Mouse (Mus musculus) natural killer cell, adult 2 months (primary cell): ENCODE measurements around the gene Fgf15.
"Not testable (repeated sequence)": the region's sequence is repeated elsewhere in the genome, so short reads cannot be mapped to it uniquely, and the experiment has no call there.

Source experiments
- DNase-seq, 2 experiments: peaks; one replicate each; pipeline ENCODE4 v3.0.0; 2022; ENCODE audit warnings: low spot score in 2 of 2

The Fgf15 gene

DNA sequence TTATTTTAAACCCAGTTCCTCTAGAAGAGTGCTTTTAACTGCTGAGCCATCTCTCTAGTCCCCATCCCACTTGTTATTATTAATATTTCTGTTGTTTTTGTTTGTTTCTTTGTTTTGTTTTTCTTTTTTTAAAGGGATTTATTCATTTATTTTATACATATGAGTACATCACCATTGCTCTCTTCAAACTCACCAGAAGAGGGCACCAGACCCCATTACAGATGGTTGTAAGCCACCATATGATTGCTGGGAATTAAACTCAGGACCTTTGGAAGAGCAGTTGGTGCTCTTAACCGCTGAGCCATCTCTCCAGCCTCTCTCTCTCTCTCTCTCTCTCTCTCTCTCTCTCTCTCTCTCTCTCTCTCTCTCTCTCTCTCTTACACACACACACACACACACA lies 5.7 kb upstream of the Fgf15 start:
- not testable (repeated sequence) for DNase-seq

DNA sequence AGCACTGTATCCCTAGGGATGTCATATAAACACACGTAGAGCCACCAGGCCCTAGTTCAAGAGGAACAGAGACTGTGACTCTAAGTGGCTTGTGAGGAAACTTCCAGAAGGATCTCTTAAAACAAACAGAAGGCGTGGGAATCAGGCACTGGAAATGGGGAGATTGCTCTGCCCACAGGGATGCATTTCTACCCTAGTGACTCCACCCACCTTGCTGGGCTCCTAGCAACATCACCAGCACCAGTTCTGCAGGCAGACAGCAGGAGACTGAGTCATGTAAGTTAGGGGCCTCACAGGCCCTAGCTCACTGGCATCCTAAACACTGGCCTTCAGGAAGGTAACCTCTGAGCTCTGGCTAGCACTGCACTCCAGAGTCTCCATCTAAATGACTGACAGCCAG lies 4.5 kb upstream of the Fgf15 start:
- DNase-seq = no peak

DNA sequence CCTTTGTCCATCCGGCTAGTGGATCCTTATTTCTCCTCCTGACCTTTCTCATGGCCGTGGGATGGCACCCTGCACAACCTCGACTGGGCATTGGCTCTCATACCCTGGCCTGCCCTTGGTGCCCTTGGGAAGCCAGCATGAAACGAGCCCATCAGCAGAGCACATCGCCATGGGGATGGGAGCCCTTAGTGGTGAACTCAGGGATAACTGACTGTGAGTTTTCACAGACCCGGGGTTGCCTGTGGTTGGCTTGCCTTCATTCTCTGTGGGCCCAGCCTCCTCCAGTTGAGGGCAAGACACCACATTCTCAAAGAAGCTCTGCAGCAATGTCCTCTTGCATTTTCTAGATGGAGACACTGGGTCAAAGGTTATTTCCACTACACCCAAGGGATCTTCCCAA lies 4.0 kb upstream of the Fgf15 start:
- DNase-seq = no peak

DNA sequence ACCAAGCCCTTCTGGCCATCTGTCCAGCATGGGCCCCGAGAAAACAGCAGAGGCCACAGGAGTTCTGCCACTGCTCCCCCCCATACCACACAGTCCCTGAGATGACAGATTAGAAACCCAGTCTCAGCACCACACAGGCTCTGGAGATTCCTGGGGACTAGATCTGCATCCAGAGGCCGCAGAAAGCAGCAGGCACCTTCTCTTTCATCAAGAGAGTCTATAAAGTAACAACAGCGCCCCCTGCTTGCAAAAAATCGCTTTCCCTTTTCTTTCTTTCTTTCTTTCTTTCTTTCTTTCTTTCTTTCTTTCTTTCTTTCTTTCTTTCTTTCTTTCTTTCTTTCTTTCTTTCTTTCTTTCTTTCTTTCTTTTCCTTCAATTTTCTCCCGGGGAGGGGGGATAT lies 2.1 kb upstream of the Fgf15 start:
- no peak for DNase-seq

DNA sequence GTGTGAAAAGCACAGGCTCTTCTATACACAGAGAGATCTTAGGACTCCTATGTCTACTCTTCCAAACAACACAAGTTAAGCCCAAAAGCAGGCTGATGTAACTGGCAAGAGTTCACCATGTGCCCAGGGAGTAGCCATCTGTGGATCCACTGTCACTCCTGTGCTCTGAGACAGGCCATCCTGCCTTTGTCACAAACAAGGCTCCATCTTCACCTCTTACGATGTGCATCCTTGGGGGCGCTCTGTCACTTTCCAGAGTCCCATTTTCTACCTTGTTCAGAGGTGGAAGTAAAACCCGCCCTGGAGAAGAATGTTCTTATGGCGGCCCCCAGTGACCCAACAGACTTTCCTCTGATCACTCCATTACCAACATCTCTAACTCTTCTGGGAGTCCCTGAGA lies 1.6 kb upstream of the Fgf15 start:
- DNase-seq = no peak

DNA sequence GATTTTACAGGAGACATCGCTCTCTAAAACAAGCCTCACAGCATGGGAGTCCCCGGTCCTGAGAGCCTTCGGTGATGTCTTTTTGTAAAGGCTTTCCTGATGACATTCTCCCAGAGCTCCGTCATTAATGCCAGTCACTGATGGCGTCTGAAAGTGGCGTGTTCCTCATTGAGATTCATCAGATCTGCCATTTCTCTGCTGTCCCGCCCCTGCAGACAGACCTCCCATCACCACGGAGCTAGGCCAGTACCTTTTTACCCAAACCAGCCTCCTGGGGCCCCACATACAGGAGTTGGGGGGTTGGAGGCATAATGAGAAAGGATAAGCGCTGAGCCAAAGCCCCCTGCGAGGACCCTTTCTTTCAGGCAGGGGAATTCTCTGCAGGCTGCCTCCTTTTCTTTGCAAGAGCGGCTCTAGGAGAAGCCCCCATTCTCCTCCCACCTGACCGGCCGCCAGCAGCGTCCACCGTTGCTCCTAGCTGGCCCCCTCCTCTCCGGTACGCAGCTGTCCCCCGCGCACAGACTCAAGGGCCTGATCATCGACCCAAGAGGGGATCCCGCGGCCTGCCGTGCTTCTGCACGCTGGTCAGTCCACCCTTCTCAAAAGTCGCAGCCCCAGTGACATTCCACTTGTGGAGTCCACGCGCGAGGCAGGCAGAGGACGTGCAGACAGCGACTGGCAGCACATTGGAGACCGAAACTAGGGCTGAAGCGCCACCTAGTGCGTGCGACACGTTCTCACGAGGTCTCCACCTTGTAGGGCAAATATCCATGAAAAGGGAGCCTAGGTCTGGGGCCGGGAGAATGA lies 823 bp upstream of the Fgf15 start:
- DNase-seq = peak; percentile 25 to 51

DNA sequence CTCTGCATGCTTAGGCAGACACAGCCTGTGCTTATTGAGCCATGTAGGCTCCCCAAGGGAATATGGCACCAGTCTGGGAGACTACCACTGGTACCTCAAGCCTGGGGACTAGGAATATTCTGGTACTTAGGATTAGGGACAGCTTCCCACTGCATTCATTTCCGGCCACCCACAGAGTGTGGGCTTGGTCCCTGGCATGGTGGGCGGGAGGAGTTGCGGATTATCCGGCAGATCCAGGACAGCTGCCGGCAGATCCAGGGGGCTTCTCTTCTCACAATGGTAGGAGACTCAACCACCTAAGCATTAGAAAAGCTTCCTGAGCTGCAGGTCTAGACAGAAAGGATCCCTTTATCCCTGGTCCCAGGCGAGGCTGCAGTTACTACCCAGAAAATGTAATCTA lies 2.2 kb downstream of the Fgf15 start:
- no peak for DNase-seq

DNA sequence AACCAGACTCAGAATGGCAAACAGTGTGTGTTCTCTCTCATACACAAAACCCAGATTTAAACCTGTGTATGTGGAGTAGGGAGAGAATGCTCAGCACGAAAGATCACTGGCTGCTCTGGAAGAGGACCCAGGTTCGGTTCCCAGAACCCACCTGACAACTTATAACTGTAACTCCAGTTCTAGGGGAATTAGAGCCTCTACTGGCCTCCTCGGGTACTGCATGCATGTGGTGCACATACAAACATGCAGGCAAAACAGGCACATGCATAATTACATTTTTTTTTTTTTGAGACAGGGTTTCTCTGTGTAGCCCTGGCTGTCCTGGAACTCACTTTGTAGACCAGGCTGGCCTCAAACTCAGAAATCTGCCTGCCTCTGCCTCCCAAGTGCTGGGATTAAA lies 9.2 kb downstream of the Fgf15 start:
- DNase-seq = not testable (repeated sequence)

- DNase-seq = peak; percentile 26 to 58
These were observed 10.5 kb downstream of the Fgf15 start for GRCm38 (mm10) chr7:144906708-144907397.

- DNase-seq = no peak
These were observed 11.5 kb downstream of the Fgf15 start for GRCm38 (mm10) chr7:144907793-144908192.

DNA sequence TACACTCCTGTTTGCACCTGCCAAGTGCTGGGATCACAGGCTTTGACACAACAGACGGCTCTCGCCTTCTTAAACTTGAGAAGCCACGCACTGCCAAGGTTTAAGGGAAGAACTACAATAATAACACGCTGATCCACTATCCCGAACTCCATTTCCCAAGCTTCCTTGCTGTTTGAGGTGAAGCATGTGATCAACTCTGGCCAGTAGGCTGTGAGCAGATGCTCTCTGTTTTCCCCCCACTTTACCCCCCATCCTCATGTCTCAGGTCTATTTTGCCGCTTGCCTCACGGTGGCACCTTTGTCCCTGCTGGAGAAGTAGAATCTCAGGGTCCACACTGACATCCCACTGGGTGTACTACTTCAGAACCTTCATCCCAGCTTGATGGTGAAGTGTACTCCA lies 12.4 kb downstream of the Fgf15 start:
- DNase-seq = no peak

GRCm38 (mm10) chr7:144911121-144911520 lies 14.8 kb downstream of the Fgf15 start:
- DNase-seq = no peak

GRCm38 (mm10) chr7:144912897-144913296 lies 16.6 kb downstream of the Fgf15 start:
- DNase-seq = no peak

GRCm38 (mm10) chr7:144914296-144914947 lies 18.1 kb downstream of the Fgf15 start:
- no peak for DNase-seq

GRCm38 (mm10) chr7:144914948-144915750 lies 18.8 kb downstream of the Fgf15 start, which contains the start of gene LTO1:
Gene LTO1, plus strand, starts transcription at chr7:144915100.
- DNase-seq = peak; percentile 92 to 93

DNA sequence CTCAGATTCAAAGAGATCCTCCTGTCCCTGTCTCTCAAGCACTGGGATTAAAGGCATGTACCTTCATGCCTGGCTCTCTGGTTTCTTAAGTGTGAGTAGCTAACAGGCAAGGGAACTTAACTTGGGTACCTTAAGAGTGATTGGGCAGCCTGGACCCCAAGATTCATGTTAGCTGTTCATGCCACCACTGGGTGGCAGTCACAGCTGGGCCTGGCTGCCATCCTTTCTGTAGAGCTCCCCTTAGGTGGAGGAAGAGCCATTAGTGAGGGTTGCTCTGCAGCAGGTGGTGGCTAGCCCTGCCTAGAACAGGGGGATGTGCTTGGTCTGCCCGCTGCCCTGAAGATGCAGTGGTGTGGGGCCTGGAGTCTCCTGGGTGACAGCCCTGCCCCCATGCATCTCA lies 22.5 kb downstream of the Fgf15 start:
- DNase-seq = no peak

DNA sequence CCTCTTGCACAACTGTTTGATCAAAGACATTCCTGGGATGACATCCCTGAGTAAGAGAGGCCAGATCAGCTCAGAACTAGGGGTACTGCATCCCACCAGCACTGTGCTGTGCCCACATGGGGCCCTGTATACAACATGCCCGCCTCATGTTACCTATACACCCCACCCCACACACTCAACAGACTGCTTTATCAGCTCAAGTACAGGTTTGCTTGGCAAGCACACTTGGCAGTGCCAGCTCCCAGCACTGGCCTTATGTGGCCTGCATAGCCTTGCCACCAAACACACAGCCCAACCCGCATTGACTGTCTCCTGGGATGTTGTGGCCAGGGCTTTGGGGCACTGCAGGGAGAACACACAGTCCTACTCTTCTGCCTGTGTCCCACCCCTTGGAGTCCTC lies 31.3 kb downstream of the Fgf15 start:
- no peak for DNase-seq

DNA sequence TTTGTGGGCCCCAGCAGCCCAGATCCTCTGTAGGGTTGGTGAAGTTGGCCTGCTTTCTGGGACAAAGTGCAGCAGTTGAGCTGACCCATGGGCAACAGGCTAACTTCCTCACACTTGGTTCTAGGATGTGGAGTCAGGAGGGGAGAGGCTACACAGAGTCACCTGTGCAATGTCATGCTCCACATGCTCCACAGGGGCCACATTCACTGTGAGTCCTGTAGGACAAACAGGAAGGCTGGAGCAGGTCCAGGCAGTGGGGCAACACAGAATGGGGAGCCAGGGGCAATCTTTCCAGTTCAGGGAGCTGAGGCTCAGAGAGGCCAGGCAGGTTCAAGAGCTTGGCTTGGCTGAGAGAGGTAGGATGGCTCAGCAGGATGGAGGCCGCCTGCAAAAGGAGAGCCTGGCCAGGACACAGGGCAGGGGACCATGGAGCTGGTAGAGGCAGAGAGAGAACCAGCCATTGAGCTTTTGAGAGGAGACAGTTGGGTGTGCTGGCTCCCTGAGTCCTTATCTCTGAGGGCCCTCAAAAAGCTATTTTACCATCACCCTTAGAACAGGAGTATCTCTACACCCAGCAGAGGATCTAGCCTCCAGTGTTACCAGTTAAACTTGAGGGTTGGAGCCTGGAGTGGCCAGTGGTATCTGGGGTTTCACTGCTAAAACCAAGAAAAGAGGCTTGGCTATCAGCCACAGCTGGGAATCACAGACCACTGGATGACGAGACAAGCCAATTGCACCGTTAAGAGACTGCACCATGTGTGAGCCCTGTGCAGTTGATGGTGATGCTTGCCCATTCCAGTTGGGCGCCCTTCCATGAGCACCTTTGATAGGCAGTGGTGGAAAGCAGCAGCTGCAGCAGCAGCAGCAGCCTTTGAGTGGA lies 31.9 kb downstream of the Fgf15 start:
- no peak for DNase-seq

- no peak for DNase-seq
These were observed 32.5 kb downstream of the Fgf15 start for GRCm38 (mm10) chr7:144928889-144929210.

- no peak for DNase-seq
These were observed 33.2 kb downstream of the Fgf15 start for GRCm38 (mm10) chr7:144929506-144929905.

DNA sequence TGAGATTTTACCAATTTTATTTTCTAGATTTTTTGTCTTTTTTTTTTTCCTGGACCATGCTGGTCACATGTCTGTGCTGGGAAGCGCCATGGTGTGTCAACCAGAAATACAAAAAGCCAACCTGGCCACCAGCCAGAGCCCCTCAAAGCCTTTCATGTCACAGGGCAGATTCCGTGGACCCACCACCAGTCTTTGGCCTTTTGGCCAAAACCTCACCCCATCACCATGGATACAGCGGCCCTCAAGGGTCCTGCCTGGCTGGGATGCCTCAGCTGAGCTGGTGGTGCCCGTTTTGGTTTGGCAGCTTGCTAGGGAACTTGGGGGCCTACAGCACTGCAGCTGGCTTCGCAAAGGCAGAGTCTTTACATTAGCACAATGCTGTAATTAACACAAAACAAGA lies 33.6 kb downstream of the Fgf15 start:
- DNase-seq = no peak
